Mouse (Mus musculus): ENCODE results near the gene Lrrn4.

The Lrrn4 gene

DNA sequence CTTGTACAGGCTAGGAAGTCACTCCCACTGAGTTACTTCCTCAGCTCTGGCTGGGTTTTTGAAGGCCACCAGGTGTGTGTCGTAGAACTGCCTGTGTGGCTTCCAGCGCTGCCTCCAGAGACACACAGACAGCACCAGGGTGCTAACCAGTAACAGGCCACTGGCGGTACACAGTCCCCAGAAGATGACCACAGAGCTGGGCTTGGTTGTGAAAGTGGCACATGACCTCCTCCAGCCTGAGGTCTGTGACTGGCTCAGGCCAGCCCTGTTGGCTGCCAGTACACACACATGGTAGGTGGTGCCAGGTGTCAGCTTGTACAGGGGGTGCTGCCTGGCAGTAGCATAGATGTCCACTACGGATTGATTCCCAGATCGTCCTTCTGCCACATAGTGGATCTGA, 11.0 kb downstream of the Lrrn4 start:
- DNase-seq: peak; percentile 84

- DNase-seq: no peak
These were observed 13.2 kb downstream of the Lrrn4 start for GRCm38 (mm10) chr2:132867521-132867920.

GRCm38 (mm10) chr2:132863325-132863724, 17.4 kb downstream of the Lrrn4 start:
- no peak for DNase-seq

DNA sequence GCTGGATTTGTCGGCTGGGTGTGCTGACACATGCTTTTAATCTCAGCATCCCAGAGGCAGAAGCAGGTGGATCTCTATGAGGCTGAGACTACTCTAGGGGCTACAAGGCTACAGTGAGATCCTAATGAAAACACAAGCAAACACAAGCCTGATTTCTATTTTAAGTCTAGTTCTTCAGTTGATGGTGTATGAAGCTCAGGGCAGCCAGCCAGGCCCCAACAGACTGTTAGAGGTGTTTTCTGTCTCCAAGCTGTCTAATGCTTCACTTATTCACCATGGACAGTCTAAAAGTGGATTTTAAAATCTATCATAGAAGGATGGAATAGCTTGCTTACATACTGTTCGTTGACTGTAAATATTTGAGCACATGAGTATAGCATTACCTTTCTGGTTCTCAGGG, 19.2 kb downstream of the Lrrn4 start:
- no peak for DNase-seq

- no peak for DNase-seq
These were observed 20.3 kb downstream of the Lrrn4 start for GRCm38 (mm10) chr2:132860435-132860834.

GRCm38 (mm10) chr2:132856333-132856732, 24.4 kb downstream of the Lrrn4 start:
- peak; percentile 48 for DNase-seq

DNA sequence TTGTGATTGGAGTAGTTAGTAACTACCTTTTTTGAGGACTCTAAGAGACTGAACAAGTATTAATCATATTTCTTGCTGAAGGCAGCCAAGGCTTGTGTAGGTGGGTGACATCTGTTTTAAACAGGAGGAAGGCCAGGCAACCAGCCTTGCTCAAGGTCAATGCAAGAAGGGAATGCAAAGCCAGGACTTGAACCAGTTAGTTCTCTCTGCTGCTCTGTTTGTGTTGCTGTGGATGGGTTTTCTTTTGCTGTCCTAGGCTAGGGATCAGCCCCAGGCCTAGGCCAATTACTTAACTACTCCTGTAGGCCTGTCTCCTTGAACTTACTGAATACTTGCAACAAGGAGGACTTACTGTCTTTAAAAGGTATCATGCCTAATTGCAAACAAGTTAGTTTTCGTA, 27.6 kb downstream of the Lrrn4 start:
- DNase-seq: peak; percentile 37

- no peak for DNase-seq
These were observed 31.6 kb downstream of the Lrrn4 start for GRCm38 (mm10) chr2:132849141-132849540.

- DNase-seq: no peak
These were observed 32.3 kb downstream of the Lrrn4 start for GRCm38 (mm10) chr2:132848361-132848760.

- DNase-seq: no peak
These were observed 33.1 kb downstream of the Lrrn4 start for GRCm38 (mm10) chr2:132847581-132847980.

- DNase-seq: peak; percentile 99
These were observed 34.0 kb downstream of the Lrrn4 start, which contains the start of gene Crls1 for GRCm38 (mm10) chr2:132846407-132847358. Crls1 (plus strand) TSS chr2:132846666.

DNA sequence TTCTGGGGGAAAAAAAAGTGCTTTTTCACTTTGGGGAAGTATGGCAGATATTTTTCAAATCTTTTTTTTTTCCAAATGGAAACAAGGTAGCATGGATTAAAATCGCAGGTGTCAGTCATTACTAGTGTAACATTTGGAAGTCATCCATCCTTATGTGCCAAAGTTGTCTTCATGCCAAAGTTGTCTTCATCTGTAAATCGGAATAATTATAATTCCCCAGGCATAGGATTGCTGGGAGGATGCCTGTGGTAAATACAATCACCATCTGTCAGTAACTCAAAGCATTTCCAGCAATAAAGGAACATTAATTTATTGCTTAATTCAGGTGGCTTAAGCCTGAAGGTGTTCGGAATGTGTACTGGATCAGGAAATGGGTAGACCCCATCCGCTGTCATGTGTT, 39.6 kb downstream of the Lrrn4 start:
- DNase-seq: no peak

Measured in heart, adult 11 months (tissue).